Mouse (Mus musculus): Measurements from ENCODE around the gene Jag2.
A peak's percentile ranks its signal among the peaks of the same experiment; 100 is the strongest.

Gene Jag2

DNA sequence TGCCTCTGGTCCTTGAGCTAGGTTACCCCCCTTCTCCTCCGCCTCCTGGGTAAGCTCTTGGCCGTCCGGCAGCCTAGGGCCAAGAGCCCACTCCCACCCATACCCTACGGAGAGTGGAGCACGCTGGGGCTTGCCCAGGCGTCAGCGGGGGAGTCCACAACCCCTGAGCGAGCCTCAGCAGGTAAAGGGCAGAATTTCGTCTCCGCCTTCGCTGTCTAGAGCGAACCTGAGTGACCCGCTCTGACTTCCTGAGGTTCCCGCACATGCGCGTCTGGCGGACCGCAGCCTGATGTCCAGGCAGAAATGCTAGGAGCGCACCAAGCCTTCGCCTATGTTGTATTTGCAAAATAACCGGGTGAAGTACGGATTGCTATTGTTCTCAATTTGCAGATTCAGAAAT, 55.4 kb downstream of the Jag2 start:
- Histone ChIP-seq H3K9me3 (ENCODE audit: low read length) (no peaks in the 10 kb centered on the region), H3K27me3 (ENCODE audit: insufficient read depth, low read length) (peaks cover 91% of the 10 kb centered on the region), H3K4me3 (replicated peaks; ENCODE audit: low read length) (peak overlapping the region; percentile 70), H3K36me3 (ENCODE audit: insufficient read depth, low read length) (no peaks in the 10 kb centered on the region), H3K4me1 (replicated peaks; ENCODE audit: low read depth, low read length) (peaks cover 69% of the 10 kb centered on the region)
- TF ChIP-seq NANOG (IDR thresholded peaks at IDR 0.05; ENCODE audit: borderline replicate concordance, low read length) (no peak), CTCF (conservative IDR thresholded peaks at IDR 0.05; ENCODE audit: low read length) (no peak)

DNA sequence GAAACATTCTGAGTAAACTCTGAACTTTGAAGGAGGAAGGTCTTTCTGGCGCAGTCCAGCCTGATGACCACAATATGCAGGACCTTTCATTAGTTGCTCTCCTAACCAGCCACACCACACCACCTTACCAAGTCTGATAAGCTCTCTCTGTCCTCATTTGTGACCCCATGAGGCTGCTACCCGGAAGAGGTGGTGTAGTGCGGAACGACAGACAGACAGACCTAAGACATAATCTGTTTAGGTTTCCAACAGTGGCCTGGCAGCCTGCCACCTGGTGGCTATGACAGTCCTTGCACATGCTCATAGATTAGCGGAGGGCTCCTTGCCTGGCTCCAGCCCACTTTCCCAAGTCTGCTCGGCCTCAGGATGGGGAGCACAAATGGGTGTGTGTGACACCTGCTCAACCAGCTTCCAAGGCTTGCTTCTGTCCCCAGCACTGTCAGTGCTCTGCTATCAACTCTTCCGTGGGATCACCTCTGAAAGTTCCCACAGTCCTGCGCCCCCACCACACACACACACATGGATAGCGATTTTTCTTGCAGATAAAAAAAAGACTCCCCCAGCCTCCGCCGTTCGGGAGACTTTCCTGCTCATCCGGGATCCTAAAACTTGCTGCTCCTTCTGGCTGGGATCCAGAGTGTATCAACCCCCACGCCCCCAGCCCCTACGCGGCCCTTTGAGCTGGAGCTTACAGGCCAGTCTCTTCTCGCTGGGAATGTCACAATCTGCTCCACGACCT, 56.0 kb downstream of the Jag2 start:
- peaks cover 67% of the 10 kb centered on the region for H3K4me1 ChIP-seq (replicated peaks; ENCODE audit: low read depth, low read length)
- TF ChIP-seq NANOG (IDR thresholded peaks at IDR 0.05; ENCODE audit: borderline replicate concordance, low read length): no peak
- peak; percentile 86 for TF ChIP-seq CTCF (conservative IDR thresholded peaks at IDR 0.05; ENCODE audit: low read length)
- no peak for TF ChIP-seq POU5F1 (IDR thresholded peaks at IDR 0.05; ENCODE audit: borderline replicate concordance, low read length)

DNA sequence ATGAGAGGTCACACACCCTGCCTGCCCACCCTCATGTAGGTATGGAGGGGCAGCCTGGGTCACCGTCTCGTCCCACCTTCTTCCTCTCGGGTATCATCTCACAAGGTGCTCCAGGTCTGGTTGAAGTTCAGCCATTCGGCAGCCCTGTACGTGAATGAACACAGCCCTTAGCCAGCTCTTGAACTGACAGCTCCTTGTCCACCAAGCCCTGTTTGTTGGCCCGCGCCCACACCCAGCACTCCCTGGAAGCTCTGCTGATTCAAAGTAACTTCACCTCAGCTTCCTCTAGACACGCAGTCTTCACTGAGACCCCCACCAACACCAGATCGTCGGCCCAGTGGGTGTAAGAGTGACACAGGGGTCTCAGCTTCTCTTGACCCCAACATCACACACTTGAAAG, 56.6 kb downstream of the Jag2 start:
- H3K4me1 ChIP-seq (replicated peaks; ENCODE audit: low read depth, low read length): peaks cover 64% of the 10 kb centered on the region
- TF ChIP-seq NANOG (IDR thresholded peaks at IDR 0.05; ENCODE audit: borderline replicate concordance, low read length): no peak
- TF ChIP-seq CTCF (conservative IDR thresholded peaks at IDR 0.05; ENCODE audit: low read length): no peak
- no peak for TF ChIP-seq POU5F1 (IDR thresholded peaks at IDR 0.05; ENCODE audit: borderline replicate concordance, low read length)
- no peak overlapping the region for H3K4me3 ChIP-seq (replicated peaks; ENCODE audit: low read length)
- H3K36me3 ChIP-seq (ENCODE audit: insufficient read depth, low read length): no peaks in the 10 kb centered on the region
- peaks cover 92% of the 10 kb centered on the region for H3K27me3 ChIP-seq (ENCODE audit: insufficient read depth, low read length)
- H3K9me3 ChIP-seq (ENCODE audit: low read length): no peaks in the 10 kb centered on the region

More for the DNA sequence above, 56.0 kb downstream of the Jag2 start:
- peak overlapping the region; percentile 70 for H3K4me3 ChIP-seq (replicated peaks; ENCODE audit: low read length)
- H3K36me3 ChIP-seq (ENCODE audit: insufficient read depth, low read length): no peaks in the 10 kb centered on the region
- no peaks in the 10 kb centered on the region for H3K9me3 ChIP-seq (ENCODE audit: low read length)
- peaks cover 92% of the 10 kb centered on the region for H3K27me3 ChIP-seq (ENCODE audit: insufficient read depth, low read length)

DNA sequence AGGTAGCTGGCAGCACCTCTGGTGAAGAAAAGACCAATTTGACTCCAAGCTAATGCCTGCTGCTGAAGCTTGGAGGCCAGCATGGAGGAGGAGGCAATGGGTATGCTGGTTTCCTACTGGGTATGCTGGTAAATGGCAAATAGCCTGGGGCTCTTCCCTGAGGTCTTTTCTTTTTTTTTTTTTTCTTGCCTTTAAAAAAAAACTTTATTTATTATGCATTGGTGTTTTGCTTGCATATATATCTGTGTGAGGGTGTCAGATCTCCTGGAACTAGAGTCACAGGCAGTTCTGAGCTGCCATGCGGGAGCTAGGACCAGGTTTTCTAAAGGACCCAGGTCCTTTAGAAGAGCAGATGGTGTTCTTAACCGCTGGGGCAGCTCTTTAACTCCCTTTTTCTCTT, 58.3 kb downstream of the Jag2 start:
- Histone ChIP-seq H3K36me3 (ENCODE audit: insufficient read depth, low read length) (no peaks in the 10 kb centered on the region), H3K4me3 (replicated peaks; ENCODE audit: low read length) (peak overlapping the region; percentile 61), H3K27me3 (ENCODE audit: insufficient read depth, low read length) (peaks cover 86% of the 10 kb centered on the region), H3K4me1 (replicated peaks; ENCODE audit: low read depth, low read length) (peaks cover 60% of the 10 kb centered on the region), H3K9me3 (ENCODE audit: low read length) (no peaks in the 10 kb centered on the region)
- TF ChIP-seq POU5F1 (IDR thresholded peaks at IDR 0.05; ENCODE audit: borderline replicate concordance, low read length) (no peak), CTCF (conservative IDR thresholded peaks at IDR 0.05; ENCODE audit: low read length) (no peak), NANOG (IDR thresholded peaks at IDR 0.05; ENCODE audit: borderline replicate concordance, low read length) (no peak)

DNA sequence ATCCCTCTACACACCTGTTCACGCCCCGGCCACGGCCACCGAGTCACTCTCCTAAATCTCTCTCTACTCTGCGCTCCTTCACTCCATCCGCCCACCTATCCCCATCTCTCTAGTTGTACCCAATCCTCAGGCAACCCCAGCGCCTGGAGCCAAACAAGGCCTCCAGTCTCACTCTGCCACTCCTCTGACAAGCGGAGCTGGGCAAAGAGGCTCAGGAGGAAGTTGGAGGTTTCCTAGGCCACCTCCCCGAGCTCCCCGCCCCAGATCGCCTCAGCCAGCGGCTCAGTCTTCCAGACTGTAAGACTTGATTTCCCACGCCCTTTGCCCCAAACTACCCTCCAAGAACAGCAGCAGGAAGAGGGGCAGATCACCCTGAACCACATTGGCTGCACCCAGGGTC, 58.8 kb downstream of the Jag2 start:
- TF ChIP-seq CTCF (conservative IDR thresholded peaks at IDR 0.05; ENCODE audit: low read length) (no peak), NANOG (IDR thresholded peaks at IDR 0.05; ENCODE audit: borderline replicate concordance, low read length) (no peak), POU5F1 (IDR thresholded peaks at IDR 0.05; ENCODE audit: borderline replicate concordance, low read length) (no peak)
- Histone ChIP-seq H3K4me3 (replicated peaks; ENCODE audit: low read length) (peak overlapping the region; percentile 61), H3K9me3 (ENCODE audit: low read length) (no peaks in the 10 kb centered on the region), H3K4me1 (replicated peaks; ENCODE audit: low read depth, low read length) (peaks cover 59% of the 10 kb centered on the region), H3K27me3 (ENCODE audit: insufficient read depth, low read length) (peaks cover 86% of the 10 kb centered on the region), H3K36me3 (ENCODE audit: insufficient read depth, low read length) (no peaks in the 10 kb centered on the region)

DNA sequence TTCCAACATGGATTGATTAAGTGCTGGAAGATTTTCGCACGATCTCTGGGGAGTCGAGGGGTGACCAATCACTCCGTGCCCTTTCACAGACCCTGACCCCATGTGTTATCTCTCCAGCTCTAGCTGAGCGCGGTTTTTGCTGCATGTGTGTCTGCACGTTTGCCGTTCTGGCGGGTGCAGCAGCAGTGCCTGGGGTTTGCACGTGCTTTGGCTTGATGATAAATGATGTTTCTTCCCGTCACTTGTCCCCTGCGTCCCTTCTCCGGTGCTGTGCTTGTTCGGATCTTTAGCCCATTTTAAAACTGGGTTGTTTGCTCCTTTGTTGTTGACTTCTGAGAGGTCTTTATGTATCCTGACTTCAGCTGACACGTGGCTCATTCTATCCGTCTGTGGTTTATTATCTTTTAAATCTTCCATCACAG, 59.8 kb downstream of the Jag2 start:
- no peak for TF ChIP-seq CTCF (conservative IDR thresholded peaks at IDR 0.05; ENCODE audit: low read length)
- TF ChIP-seq POU5F1 (IDR thresholded peaks at IDR 0.05; ENCODE audit: borderline replicate concordance, low read length): no peak
- no peak for TF ChIP-seq NANOG (IDR thresholded peaks at IDR 0.05; ENCODE audit: borderline replicate concordance, low read length)
- no peaks in the 10 kb centered on the region for H3K36me3 ChIP-seq (ENCODE audit: insufficient read depth, low read length)
- H3K4me1 ChIP-seq (replicated peaks; ENCODE audit: low read depth, low read length): peaks cover 60% of the 10 kb centered on the region
- no peaks in the 10 kb centered on the region for H3K9me3 ChIP-seq (ENCODE audit: low read length)
- peaks cover 86% of the 10 kb centered on the region for H3K27me3 ChIP-seq (ENCODE audit: insufficient read depth, low read length)
- H3K4me3 ChIP-seq (replicated peaks; ENCODE audit: low read length): no peak overlapping the region

DNA sequence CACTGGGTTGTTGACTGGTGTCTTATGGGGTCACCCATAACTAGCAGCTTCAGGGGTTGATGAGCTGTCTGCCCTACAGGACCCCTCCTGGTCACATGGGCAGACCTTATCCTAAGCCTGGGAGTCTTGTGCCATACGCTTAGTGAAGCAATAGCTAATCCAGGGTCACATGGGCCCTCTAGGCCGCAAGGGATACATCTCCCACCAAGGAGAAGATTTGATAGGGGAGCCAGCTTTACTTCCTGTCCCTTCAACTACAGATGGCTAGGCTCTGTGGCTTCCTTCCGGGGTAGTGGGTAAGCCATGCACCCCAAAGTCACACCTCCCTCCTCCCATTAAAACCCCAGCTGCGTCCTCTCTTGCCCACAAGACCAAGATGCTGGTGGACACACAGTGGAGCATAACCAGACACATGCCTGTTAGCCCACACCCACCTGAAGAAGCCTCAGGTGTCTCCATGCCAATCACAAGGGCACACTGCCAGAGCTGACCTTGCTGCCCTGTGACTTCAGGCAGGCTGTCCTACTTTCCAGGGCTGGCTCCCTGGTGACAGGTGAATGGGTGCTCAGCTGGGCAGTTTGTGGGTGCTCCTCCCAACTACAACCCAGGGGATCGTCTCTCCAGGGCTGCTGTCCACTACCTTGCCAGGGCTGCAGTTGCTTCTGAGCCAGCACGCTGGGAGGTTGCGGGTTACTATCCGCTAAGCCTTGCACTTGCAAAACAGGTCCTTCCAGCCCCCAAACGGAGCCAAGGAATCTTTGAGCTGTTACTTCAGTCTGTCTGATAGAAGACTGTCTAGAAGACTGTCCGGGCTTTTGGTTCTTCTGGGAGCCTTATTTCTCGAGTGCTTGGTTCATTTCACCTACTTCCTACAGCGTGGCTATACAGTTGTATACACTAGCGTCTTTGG, 61.1 kb downstream of the Jag2 start, which contains the start of gene Gpr132:
Gpr132 (minus strand) TSS at position 51 of the 910 bp plus-strand sequence.
- Histone ChIP-seq H3K4me3 (replicated peaks; ENCODE audit: low read length) (no peak within 1 kb of the TSS), H3K36me3 (ENCODE audit: insufficient read depth, low read length) (no peaks in the 10 kb centered on the region), H3K27me3 (ENCODE audit: insufficient read depth, low read length) (peaks cover 75% of the 10 kb centered on the region), H3K9me3 (ENCODE audit: low read length) (no peaks in the 10 kb centered on the region), H3K4me1 (replicated peaks; ENCODE audit: low read depth, low read length) (peaks cover 53% of the 10 kb centered on the region)
- TF ChIP-seq CTCF (conservative IDR thresholded peaks at IDR 0.05; ENCODE audit: low read length): no peak
- TF ChIP-seq POU5F1 (IDR thresholded peaks at IDR 0.05; ENCODE audit: borderline replicate concordance, low read length): no peak
- TF ChIP-seq NANOG (IDR thresholded peaks at IDR 0.05; ENCODE audit: borderline replicate concordance, low read length): no peak

DNA sequence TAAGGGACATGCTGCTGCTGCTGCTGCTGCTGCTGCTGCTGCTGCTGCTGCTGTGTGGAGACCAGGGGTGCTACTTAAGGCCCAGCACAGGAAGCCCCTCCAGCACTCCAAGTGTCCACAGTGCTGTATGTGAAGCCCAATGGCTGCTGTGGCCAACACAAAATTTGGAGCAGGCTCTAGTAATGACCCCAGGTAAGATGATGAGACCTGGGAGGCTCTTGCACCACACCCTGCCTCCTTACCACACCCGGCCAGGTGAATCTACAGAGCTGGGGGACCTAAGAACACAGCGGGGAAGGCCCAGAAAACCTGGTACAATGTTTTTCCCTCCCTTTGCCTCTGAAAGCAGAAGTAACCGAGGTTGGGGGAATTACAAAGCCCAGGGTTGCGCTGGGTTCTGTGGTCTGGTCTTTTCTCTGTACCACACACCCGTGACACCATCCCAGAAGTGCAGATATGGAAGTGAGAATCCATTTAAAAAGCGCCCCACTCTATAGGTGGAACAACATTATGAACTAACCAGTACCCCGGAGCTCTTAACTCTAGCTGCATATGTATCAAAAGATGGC, 62.4 kb downstream of the Jag2 start:
- Histone ChIP-seq H3K9me3 (ENCODE audit: low read length) (no peaks in the 10 kb centered on the region), H3K27me3 (ENCODE audit: insufficient read depth, low read length) (peaks cover 62% of the 10 kb centered on the region), H3K4me1 (replicated peaks; ENCODE audit: low read depth, low read length) (peaks cover 51% of the 10 kb centered on the region), H3K4me3 (replicated peaks; ENCODE audit: low read length) (no peak overlapping the region), H3K36me3 (ENCODE audit: insufficient read depth, low read length) (no peaks in the 10 kb centered on the region)
- TF ChIP-seq POU5F1 (IDR thresholded peaks at IDR 0.05; ENCODE audit: borderline replicate concordance, low read length) (no peak), CTCF (conservative IDR thresholded peaks at IDR 0.05; ENCODE audit: low read length) (no peak), NANOG (IDR thresholded peaks at IDR 0.05; ENCODE audit: borderline replicate concordance, low read length) (no peak)

Measured in E14TG2a.4 (cell line).